Mouse (Mus musculus) intestine, embryonic 14.5 days (tissue): ENCODE results near the gene Gramd2. TPM values are rescaled to one million over a fixed set of nuclear protein-coding genes. Genes with fewer than 3 reads are reported as not detected.

ENCODE experiments used
- ATAC-seq: fragments of 200-750 bp; cut with Nextera tagmentation; replicated peaks from 2 replicates; pipeline ENCODE4 v1.8.0; 2017; ENCODE audit warnings: low read depth, moderate number of reproducible peaks, moderate TSS enrichment, moderate library complexity; ENCODE audit not compliant: low FRiP score, low TSS enrichment
- DNase-seq: peaks from one replicate; pipeline ENCODE4 v3.0.0-alpha.2; 2018; ENCODE audit warnings: low spot score
- H3K27ac ChIP-seq: fragments of 300-500 bp; sonication (generic); 2 replicates; pipeline ENCODE4 v1.5.1; 2014; ENCODE audit warnings: low read depth, mild to moderate bottlenecking, control low read depth
- H3K27me3 ChIP-seq: fragments of 300-500 bp; sonication (generic); replicated peaks from 2 replicates; pipeline ENCODE4 v1.6.1; 2014; ENCODE audit warnings: low read length, control low read depth; ENCODE audit not compliant: control insufficient read depth, insufficient read depth
- H3K36me3 ChIP-seq: fragments of 300-500 bp; sonication (generic); 2 replicates; pipeline ENCODE4 v1.6.1; 2014; ENCODE audit warnings: low read length, control low read depth; ENCODE audit not compliant: control insufficient read depth, insufficient read depth
- H3K4me1 ChIP-seq: fragments of 300-500 bp; sonication (generic); replicated peaks from 2 replicates; pipeline ENCODE4 v1.6.1; 2014; ENCODE audit warnings: low read length, control low read depth, mixed read lengths; ENCODE audit not compliant: control insufficient read depth, insufficient read depth
- H3K4me2 ChIP-seq: fragments of 300-500 bp; sonication (generic); 2 replicates; pipeline ENCODE4 v1.6.1; 2014; ENCODE audit warnings: low read length
- H3K4me3 ChIP-seq: fragments of 300-500 bp; sonication (generic); 2 replicates; pipeline ENCODE4 v1.5.1; 2014; ENCODE audit warnings: low read depth, low read length, control low read depth, mixed read lengths
- H3K9ac ChIP-seq: fragments of 300-500 bp; sonication (generic); 2 replicates; pipeline ENCODE4 v1.6.1; 2014; ENCODE audit warnings: mild to moderate bottlenecking, low read length
- H3K9me3 ChIP-seq: fragments of 300-500 bp; sonication (generic); 2 replicates; pipeline ENCODE4 v1.6.1; 2016; ENCODE audit warnings: low read length, control low read depth; ENCODE audit not compliant: control insufficient read depth
- WGBS: fragments of 180-500 bp; shearing (Covaris S2); extraction: QIAGEN DNeasy Blood & Tissue Kit; methylation state at CpG from one replicate; pipeline ENCODE4 v1.1.7; 2014; 5-methylcytosine and 5-hydroxymethylcytosine counted together
- polyA plus RNA-seq: library from polyadenylated mRNA; unstranded; fragments of >200 nt; fragmentation: Nextera tagmentation; extraction: Ambion mirVana; gene quantifications from 2 replicates; pipeline ENCODE4 v1.2.1, GENCODE M21; 2014

The Gramd2 gene
- polyA plus RNA-seq, 1 experiment from 2014 or later = 1.3 TPM

DNA sequence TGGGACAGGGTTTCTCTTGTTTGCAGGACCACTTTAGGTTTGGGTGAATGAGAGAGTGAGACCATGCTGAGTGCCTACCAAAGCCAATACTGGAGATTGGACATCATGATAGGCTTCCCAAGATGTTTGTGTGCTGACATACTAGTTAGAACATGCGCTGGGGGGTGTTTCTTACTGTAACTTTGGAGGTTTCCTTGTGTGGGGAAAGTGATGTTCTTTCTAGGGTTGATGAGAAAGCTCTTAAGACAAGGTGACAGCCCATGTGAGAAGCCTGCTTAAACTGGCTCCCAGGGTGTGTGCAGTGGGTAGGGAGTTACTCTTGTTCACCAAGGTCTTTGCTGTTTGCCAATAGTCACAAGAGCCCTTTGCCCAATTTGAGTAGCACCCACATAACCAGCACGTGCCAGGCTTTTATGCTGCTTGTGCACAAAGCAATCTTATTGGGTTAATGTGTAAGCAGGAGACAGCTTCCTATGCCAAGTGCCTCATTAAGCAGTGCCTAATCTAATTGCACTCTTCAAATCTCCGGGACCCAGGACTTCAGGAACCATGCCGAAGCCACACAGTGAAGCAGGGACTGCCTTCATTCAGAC lies 15.2 kb upstream of the Gramd2 start:
- H3K27me3 ChIP-seq = no peaks in the 10 kb centered on the region
- peaks cover 97% of the 10 kb centered on the region for H3K36me3 ChIP-seq
- no peak overlapping the region for H3K4me3 ChIP-seq
- peaks cover 12% of the 10 kb centered on the region for H3K4me1 ChIP-seq
- no peak overlapping the region for H3K9ac ChIP-seq
- DNase-seq = no peak
- no peak overlapping the region for H3K4me2 ChIP-seq
- whole genome bisulfite sequencing = 76% methylated on average over 4 of the region's 4 CpGs
- ATAC-seq = no peak
- no peak overlapping the region for H3K27ac ChIP-seq
- no peaks in the 10 kb centered on the region for H3K9me3 ChIP-seq

DNA sequence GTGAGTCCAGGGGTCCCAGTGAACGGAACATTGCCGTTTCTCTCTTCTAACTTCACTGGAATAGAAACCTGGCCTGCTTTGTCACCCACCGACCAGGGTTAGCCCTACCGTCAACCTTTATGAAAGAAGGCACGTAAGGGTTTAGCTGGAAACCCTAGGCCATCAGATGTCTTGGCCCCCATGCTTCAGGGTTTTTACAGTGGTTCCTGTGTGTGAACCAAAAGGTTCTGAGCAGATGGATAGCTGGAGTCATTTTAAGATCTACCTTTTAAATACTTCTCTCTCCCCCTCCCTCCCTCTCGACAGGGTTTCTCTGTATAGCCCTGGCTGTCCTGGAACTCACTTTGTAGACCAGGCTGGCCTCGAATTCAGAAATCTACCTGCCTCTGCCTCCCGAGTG lies 13.9 kb upstream of the Gramd2 start:
- Histone ChIP-seq H3K9ac (no peak overlapping the region), H3K36me3 (peaks cover 97% of the 10 kb centered on the region)
- 91% methylated on average over 8 of the region's 8 CpGs for whole genome bisulfite sequencing

DNA sequence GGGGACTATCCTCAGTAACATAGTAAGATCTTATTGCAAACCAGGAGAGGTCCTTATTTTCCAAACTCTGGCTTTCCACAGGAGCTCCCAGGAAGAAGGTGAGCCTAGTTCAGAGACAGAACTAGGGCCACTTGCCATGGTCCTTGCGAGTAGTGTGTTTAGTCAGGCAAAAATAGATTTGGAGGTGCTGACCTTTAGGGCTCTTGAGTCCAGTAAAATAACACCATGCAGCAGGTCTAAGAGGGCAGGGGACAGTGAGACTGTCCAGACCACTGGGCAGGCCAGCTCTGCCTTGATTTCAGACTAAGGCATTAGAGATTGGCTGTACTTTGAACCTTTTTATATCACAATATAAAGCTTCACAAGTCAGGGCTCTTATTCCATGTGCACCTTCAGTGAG lies 13.1 kb upstream of the Gramd2 start:
- Histone ChIP-seq H3K36me3 (peaks cover 98% of the 10 kb centered on the region), H3K4me1 (peaks cover under 1% of the 10 kb centered on the region; the same call in 1 of the 2 replicates), H3K4me2 (no peak overlapping the region), H3K9me3 (no peaks in the 10 kb centered on the region), H3K4me3 (no peak overlapping the region), H3K27ac (no peak overlapping the region), H3K27me3 (no peaks in the 10 kb centered on the region), H3K9ac (no peak overlapping the region)
- WGBS = 68% methylated on average over 1 of the region's 1 CpGs
- DNase-seq (no peak), ATAC-seq (no peak)

More for the DNA sequence above, 13.9 kb upstream of the Gramd2 start:
- Histone ChIP-seq H3K27ac (no peak overlapping the region), H3K27me3 (no peaks in the 10 kb centered on the region), H3K4me2 (no peak overlapping the region), H3K4me3 (no peak overlapping the region), H3K4me1 (peaks cover 4% of the 10 kb centered on the region; the same call in 1 of the 2 replicates), H3K9me3 (no peaks in the 10 kb centered on the region)
- no peak for ATAC-seq
- no peak for DNase-seq

DNA sequence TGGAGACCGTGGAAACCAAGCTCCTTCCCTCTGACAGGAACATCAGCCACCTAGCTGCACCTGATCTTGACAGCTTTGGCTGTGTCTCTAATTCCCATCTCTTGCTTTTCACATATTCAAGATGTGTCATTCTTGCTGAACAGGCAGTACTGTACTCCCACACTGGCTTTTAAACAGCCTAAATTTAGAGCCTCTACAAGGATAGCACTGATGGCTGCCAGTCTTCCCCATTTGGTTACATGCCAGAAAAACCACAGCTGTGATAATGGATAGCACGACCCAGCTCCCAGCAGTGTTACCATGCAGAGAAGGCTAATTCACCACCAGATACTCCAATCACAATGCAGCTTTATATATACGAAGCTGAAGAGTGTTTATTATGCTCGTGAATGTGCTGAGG lies 12.7 kb upstream of the Gramd2 start:
- no peak for ATAC-seq
- DNase-seq = no peak
- no peak overlapping the region for H3K4me2 ChIP-seq
- no peaks in the 10 kb centered on the region for H3K4me1 ChIP-seq
- no peaks in the 10 kb centered on the region for H3K27me3 ChIP-seq
- peaks cover 99% of the 10 kb centered on the region for H3K36me3 ChIP-seq
- H3K9ac ChIP-seq = no peak overlapping the region
- H3K27ac ChIP-seq = no peak overlapping the region
- 60% methylated on average over 4 of the region's 4 CpGs for WGBS
- H3K4me3 ChIP-seq = no peak overlapping the region
- H3K9me3 ChIP-seq = no peaks in the 10 kb centered on the region

DNA sequence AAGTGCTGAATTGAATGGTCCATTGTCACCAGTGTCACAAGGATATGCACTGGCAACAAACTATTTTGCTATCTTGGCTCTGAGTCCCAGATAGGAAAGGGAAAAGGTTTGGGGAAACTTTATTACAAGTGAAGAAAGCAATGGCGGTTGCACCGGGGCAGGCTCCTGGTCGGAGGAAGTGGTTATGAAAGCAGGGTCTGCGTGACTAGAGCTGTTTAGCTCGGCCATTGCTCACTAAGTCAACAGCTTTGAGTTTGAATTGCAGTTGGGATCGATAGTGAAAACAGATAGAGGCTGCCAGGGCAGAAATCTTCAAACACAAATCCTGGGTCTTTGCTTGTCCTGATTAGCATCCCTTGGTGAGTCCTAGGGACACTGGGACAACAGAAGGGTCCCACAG lies 12.0 kb upstream of the Gramd2 start:
- no peaks in the 10 kb centered on the region for H3K27me3 ChIP-seq
- no peak overlapping the region for H3K9ac ChIP-seq
- H3K4me1 ChIP-seq = no peaks in the 10 kb centered on the region
- H3K36me3 ChIP-seq = peaks cover 99% of the 10 kb centered on the region
- no peak overlapping the region for H3K27ac ChIP-seq
- DNase-seq (no peak), ATAC-seq (no peak)
- WGBS = 70% methylated on average over 6 of the region's 6 CpGs
- H3K4me2 ChIP-seq = no peak overlapping the region
- H3K9me3 ChIP-seq = no peaks in the 10 kb centered on the region
- H3K4me3 ChIP-seq = no peak overlapping the region

DNA sequence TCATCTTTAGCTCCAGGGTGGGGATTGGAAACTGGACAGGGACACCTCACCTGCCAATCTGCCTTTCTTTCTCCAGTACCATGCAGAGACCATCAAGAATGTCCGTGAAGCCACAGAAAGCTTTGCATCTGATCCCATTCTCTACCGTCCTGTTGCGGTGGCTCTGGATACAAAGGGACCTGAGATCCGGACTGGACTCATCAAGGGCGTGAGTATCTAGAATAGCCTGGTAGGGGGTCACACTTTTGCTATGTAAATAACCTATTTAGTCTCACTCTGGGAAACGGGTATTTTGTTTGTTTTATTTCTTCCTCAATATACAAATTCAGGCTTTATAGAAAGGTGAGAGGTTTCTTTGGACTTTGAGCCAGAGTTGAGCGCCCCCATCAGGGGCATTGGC lies 11.5 kb upstream of the Gramd2 start:
- no peak for DNase-seq
- no peak overlapping the region for H3K4me3 ChIP-seq
- WGBS = 91% methylated on average over 7 of the region's 7 CpGs

DNA sequence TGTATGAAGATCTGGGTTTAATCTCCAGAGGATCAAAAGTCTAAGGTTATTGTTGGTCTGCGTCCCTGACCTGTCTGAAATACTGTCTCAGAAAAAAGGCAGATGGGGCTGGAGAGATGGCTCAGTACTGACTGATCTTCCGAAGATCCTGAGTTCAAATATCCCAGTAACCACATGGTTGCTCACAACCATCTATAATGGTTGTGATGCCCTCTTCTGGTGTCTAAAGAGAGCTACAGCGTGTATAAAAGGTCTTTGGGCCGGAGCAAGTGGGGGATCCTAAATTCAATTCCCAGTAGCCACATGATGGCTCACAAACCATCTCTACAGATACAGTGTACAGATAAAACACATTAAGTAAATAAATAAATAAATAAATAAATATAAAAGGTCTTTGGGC lies 10.8 kb upstream of the Gramd2 start:
- Histone ChIP-seq H3K27me3 (no peaks in the 10 kb centered on the region), H3K27ac (no peak overlapping the region), H3K4me3 (no peak overlapping the region), H3K36me3 (peaks cover 99% of the 10 kb centered on the region), H3K9ac (no peak overlapping the region), H3K4me1 (no peaks in the 10 kb centered on the region), H3K9me3 (no peaks in the 10 kb centered on the region), H3K4me2 (no peak overlapping the region)
- DNase-seq (no peak), ATAC-seq (no peak)
- WGBS = 82% methylated on average over 4 of the region's 4 CpGs

More for the DNA sequence above, 11.5 kb upstream of the Gramd2 start:
- H3K4me1 ChIP-seq = no peaks in the 10 kb centered on the region
- no peaks in the 10 kb centered on the region for H3K27me3 ChIP-seq
- H3K9me3 ChIP-seq = no peaks in the 10 kb centered on the region
- no peak overlapping the region for H3K9ac ChIP-seq
- ATAC-seq = no peak
- peaks cover 99% of the 10 kb centered on the region for H3K36me3 ChIP-seq
- no peak overlapping the region for H3K27ac ChIP-seq
- no peak overlapping the region for H3K4me2 ChIP-seq

DNA sequence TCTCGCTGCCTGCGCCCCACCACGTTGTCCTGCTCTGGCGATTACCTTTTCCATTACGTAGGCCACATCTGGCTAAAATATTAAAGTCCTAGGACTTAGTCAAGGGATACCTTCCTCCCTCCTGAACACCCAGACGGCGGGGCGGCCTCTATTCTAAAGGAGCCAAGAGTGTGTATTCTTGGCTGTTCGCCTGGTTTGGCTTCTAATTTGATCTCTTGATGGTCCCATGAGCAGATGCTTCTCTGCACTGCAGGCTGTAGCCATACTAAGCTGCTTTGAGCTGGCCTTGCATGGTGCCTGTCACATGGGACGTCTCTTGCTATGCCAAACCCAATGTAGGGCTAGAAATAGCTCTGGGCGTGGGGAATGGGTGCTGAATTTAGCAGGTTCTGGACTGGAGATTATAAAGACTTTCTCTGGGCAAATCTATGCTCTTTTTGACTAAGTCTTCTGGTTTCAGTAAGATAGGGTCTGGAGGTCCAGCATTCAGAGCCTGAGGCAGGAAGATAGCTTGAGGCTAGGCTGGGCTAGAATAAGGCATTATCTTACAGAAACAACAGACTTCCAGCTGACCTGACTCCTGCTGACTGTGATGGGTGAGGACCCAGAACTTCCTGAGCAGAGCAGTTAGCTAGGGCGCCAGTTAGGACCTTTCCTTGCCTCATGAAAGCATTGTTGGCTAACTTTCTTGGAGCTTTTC lies 7.6 kb upstream of the Gramd2 start:
- H3K36me3 ChIP-seq = peaks cover 100% of the 10 kb centered on the region
- 92% methylated on average over 12 of the region's 12 CpGs for WGBS
- H3K9me3 ChIP-seq = no peaks in the 10 kb centered on the region
- no peak for ATAC-seq
- H3K4me3 ChIP-seq = no peak overlapping the region
- H3K27ac ChIP-seq = no peak overlapping the region
- no peak for DNase-seq
- no peaks in the 10 kb centered on the region for H3K27me3 ChIP-seq
- no peak overlapping the region for H3K4me2 ChIP-seq
- H3K9ac ChIP-seq = no peak overlapping the region
- H3K4me1 ChIP-seq = no peaks in the 10 kb centered on the region

DNA sequence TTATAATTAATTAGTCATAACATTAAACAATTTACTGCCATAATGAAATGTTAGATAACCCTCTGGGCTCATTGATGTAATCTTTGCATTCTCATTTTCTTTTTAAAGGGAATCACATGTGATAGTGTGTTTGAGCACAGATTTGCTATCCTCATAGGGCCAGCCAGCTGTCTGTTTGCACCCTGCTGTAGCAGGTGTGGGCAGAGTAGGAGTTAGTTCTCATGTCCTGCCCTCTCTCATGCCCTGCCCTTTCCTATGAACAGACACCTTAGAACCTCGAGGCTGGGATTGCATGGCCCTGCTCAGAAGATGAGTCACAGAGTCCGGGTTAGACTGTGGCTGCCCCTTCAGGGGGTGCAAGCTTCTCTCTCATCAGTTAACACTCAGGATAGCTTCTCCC lies 6.5 kb upstream of the Gramd2 start:
- no peak overlapping the region for H3K4me3 ChIP-seq
- no peak for DNase-seq
- H3K27ac ChIP-seq = no peak overlapping the region
- no peaks in the 10 kb centered on the region for H3K4me1 ChIP-seq
- H3K4me2 ChIP-seq = no peak overlapping the region
- H3K9ac ChIP-seq = no peak overlapping the region
- WGBS = 69% methylated on average over 2 of the region's 2 CpGs
- H3K27me3 ChIP-seq = no peaks in the 10 kb centered on the region
- no peak for ATAC-seq
- H3K9me3 ChIP-seq = no peaks in the 10 kb centered on the region
- H3K36me3 ChIP-seq = peaks cover 100% of the 10 kb centered on the region
